Mouse (Mus musculus): ENCODE results near the gene Psmb10. TPM values are rescaled to one million over a fixed set of nuclear protein-coding genes. Genes with fewer than 3 reads are reported as not detected.
A peak's percentile ranks its signal among the peaks of the same experiment; 100 is the strongest.

Gene Psmb10
- polyA plus RNA-seq, 1 experiment: 4.6 TPM

DNA sequence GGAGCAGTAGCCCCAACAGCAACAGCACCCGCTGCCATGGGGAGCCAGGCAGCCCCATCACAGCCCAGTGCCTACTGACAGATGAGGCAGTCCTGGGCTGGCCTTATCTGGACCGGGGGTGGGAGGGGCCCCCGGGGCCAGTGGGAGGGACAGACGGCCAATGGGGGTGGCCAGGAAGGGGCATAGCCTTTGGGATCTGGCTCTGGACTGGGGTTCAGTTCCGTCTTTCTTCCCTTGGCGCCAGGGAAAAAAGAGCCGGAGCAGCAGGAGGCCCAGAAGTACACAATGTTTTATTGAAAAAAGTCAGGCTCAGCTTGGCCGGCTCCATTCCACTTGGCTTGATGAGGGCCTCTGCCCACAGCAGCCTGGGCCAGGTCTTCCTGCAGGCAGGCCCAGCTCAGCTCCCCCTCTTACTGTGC is 5.1 kb upstream of the Psmb10 start, which contains the start of gene Lcat:
Gene Lcat (minus strand): TSS at position 62 of the 419 bp plus-strand sequence.
- H3K9me3 ChIP-seq (ENCODE audit: control insufficient read depth, low read length): no peaks in the 10 kb centered on the region
- H3K27me3 ChIP-seq (ENCODE audit: control insufficient read depth): no peaks in the 10 kb centered on the region
- peak within 1 kb of the TSS; percentile 54 for H3K4me3 ChIP-seq (replicated peaks)
- TF ChIP-seq GATA1 (IDR thresholded peaks at IDR 0.05; ENCODE audit: low read length): no peak
- TF ChIP-seq TAL1 (IDR thresholded peaks at IDR 0.05; ENCODE audit: low read length): no peak
- peaks cover 27% of the 10 kb centered on the region for H3K4me1 ChIP-seq (ENCODE audit: control insufficient read depth)
- H3K36me3 ChIP-seq (ENCODE audit: control insufficient read depth): peaks cover 83% of the 10 kb centered on the region

DNA sequence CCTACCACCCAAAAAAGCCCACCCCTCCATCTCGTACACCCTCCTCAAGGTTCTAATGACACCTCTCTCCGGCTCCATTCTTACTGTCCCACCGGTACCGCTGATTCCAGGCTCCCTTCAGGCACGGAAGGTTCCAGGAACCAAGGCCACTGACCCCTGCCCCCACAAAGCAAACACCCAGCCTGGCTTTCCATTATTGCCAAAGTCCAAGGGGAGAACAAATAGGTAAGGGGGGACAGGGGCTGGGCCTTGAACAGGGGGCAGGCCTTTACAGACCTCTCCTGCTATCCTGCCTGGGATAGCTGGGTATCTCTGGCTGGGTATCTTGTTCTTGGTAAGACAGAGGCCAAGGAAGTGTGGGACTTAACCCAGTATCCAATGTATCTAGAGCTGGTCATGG is 4.3 kb upstream of the Psmb10 start:
- Histone ChIP-seq H3K4me1 (ENCODE audit: control insufficient read depth) (peaks cover 35% of the 10 kb centered on the region), H3K27me3 (ENCODE audit: control insufficient read depth) (no peaks in the 10 kb centered on the region), H3K9me3 (ENCODE audit: control insufficient read depth, low read length) (no peaks in the 10 kb centered on the region), H3K4me3 (replicated peaks) (peak overlapping the region; percentile 54), H3K36me3 (ENCODE audit: control insufficient read depth) (peaks cover 75% of the 10 kb centered on the region)
- no peak for TF ChIP-seq TAL1 (IDR thresholded peaks at IDR 0.05; ENCODE audit: low read length)
- no peak for TF ChIP-seq GATA1 (IDR thresholded peaks at IDR 0.05; ENCODE audit: low read length)

- Histone ChIP-seq H3K4me1 (ENCODE audit: control insufficient read depth) (peaks cover 40% of the 10 kb centered on the region), H3K27me3 (ENCODE audit: control insufficient read depth) (no peaks in the 10 kb centered on the region), H3K9me3 (ENCODE audit: control insufficient read depth, low read length) (no peaks in the 10 kb centered on the region), H3K4me3 (replicated peaks) (peak overlapping the region; percentile 54), H3K36me3 (ENCODE audit: control insufficient read depth) (peaks cover 70% of the 10 kb centered on the region)
- TF ChIP-seq GATA1 (IDR thresholded peaks at IDR 0.05; ENCODE audit: low read length): no peak
- no peak for TF ChIP-seq TAL1 (IDR thresholded peaks at IDR 0.05; ENCODE audit: low read length)
These were observed 3.8 kb upstream of the Psmb10 start for GRCm38 (mm10) chr8:105942026-105942425.

DNA sequence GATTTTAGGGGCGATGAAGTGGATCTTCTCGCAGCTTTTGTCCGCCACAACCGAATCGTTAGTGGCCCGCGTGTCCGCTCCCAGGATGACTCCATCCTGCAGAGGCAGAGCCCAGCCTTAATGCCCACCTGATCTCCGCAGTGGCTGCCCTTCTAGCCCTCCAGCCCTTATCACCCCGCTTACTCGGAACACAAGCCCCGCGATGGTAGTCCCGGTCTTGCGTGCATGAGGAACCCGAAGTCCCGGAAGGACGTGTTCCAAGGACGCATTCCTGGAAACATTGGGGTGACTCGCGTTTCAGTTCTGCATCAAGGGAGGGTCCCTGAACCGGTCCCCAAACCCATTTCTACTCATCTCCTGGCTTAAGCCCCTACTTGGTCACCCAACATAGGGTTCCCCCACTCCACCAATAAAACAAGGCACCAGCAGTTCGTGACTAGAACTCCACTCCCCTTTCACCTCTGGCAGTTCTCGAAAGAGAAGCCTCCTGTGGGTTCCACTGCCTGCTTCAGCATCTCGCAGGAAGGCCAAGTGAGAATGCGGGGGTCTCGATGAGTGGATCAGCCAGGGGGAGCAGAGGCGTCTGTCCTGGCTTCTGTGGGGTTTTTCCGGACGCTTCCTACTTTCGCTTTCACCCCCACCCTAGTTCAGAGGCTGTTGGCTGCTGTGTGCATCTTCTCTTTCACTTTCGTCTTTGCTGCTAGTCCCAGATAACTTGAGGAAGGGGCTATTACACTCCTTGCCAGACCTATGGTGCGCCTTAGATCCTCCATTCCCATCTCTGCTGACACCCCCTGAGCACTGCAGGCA is 543 bp downstream of the Psmb10 start:
- Histone ChIP-seq H3K9me3 (ENCODE audit: control insufficient read depth, low read length) (no peaks in the 10 kb centered on the region), H3K36me3 (ENCODE audit: control insufficient read depth) (peaks cover 42% of the 10 kb centered on the region), H3K27me3 (ENCODE audit: control insufficient read depth) (no peaks in the 10 kb centered on the region), H3K4me3 (replicated peaks) (peak overlapping the region; percentile 70), H3K4me1 (ENCODE audit: control insufficient read depth) (peaks cover 64% of the 10 kb centered on the region)
- TF ChIP-seq TAL1 (IDR thresholded peaks at IDR 0.05; ENCODE audit: low read length) (no peak), GATA1 (IDR thresholded peaks at IDR 0.05; ENCODE audit: low read length) (no peak)

DNA sequence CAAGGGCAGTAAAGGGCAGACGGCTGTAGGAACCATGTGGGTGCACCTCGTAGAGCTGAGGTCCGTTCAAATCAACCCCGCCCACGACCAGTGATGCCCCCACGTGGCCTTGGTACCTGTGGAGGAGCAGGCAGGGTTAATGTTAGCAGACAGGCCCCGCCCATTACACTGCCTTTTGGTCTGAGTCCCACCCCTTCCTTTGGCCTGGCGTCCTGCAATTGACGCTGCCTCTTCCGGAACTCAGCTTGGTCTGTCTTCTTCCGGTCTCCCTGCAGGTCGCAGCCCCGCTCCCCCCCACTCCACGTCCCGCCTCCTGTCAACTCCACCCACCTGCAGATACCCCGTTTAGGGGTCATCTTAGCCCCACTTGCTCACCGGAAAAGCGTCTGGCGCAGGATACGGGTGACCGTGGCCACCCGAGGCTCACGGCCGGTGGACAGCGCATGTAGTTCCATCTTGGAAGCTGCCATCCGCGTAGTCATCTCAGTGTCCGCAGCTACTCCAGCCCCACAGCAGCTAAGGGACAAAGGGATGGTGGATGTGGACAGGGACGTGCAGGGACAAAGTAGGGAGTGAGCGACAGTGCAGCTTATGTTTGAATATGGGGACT is 1.3 kb downstream of the Psmb10 start:
- Histone ChIP-seq H3K4me1 (ENCODE audit: control insufficient read depth) (peaks cover 65% of the 10 kb centered on the region), H3K36me3 (ENCODE audit: control insufficient read depth) (peaks cover 42% of the 10 kb centered on the region), H3K9me3 (ENCODE audit: control insufficient read depth, low read length) (no peaks in the 10 kb centered on the region), H3K4me3 (replicated peaks) (peak overlapping the region; percentile 70), H3K27me3 (ENCODE audit: control insufficient read depth) (no peaks in the 10 kb centered on the region)
- TF ChIP-seq TAL1 (IDR thresholded peaks at IDR 0.05; ENCODE audit: low read length) (no peak), GATA1 (IDR thresholded peaks at IDR 0.05; ENCODE audit: low read length) (no peak)

DNA sequence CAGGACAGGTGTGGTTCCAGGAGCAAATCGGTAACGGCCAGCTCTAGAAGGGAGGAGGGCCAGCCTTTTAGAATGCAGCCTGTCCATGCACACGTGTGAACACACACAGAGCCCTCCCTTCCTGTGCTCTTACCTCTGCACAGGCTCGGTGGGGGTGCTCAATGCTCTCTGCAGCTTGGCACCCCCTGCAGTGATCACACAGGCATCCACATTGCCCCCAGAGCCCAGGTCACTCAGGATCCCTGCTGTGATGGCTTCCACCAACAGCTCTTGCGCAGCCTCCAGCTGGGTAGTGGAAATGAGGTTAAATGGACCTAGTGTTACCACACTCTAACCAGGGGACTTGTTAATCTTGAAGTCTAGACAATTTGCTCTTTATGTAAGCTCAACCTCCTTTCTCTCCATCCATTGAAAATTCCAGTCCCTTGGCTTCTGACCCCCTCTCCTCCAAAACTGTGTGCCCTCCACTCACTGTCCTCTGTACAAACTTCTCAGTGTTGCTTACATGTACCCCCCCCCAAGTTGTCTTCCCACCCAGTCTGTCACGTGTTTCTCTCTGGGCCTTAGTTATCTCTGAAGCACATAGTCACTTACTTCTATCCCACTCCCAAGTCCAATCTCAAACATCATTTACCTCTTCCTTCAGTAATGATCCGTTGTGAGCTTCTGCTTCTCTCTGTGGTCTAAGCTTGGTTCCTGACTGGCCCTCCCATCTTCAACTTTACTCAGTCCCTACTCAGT is 2.2 kb downstream of the Psmb10 start:
- peaks cover 41% of the 10 kb centered on the region for H3K36me3 ChIP-seq (ENCODE audit: control insufficient read depth)
- TF ChIP-seq TAL1 (IDR thresholded peaks at IDR 0.05; ENCODE audit: low read length) (no peak), GATA1 (IDR thresholded peaks at IDR 0.05; ENCODE audit: low read length) (no peak)
- peak overlapping the region; percentile 70 for H3K4me3 ChIP-seq (replicated peaks)
- H3K27me3 ChIP-seq (ENCODE audit: control insufficient read depth): no peaks in the 10 kb centered on the region
- peaks cover 58% of the 10 kb centered on the region for H3K4me1 ChIP-seq (ENCODE audit: control insufficient read depth)
- H3K9me3 ChIP-seq (ENCODE audit: control insufficient read depth, low read length): no peaks in the 10 kb centered on the region

DNA sequence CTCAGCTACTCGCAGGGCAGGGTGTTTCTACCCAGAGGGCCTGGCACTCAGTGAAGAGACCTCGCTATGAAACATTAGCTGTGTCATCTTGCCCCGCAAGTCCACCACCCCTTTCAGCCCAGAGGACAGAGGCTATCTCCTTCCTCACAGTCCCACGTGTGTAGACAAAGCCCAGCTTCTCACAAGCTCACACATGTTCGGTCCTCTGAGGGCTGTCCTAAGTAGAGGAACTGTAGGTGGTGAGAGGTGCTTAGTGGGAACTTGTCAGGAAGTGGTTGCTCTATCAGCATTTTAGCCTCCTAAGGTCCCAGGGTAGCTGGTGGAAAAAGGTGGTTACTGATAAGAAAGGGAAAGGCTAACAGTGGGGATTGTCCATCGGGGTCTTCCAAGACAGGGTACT is 3.1 kb downstream of the Psmb10 start:
- no peaks in the 10 kb centered on the region for H3K27me3 ChIP-seq (ENCODE audit: control insufficient read depth)
- H3K4me1 ChIP-seq (ENCODE audit: control insufficient read depth): peaks cover 66% of the 10 kb centered on the region
- H3K36me3 ChIP-seq (ENCODE audit: control insufficient read depth): peaks cover 48% of the 10 kb centered on the region
- TF ChIP-seq GATA1 (IDR thresholded peaks at IDR 0.05; ENCODE audit: low read length) (no peak), TAL1 (IDR thresholded peaks at IDR 0.05; ENCODE audit: low read length) (no peak)
- H3K9me3 ChIP-seq (ENCODE audit: control insufficient read depth, low read length): no peaks in the 10 kb centered on the region
- H3K4me3 ChIP-seq (replicated peaks): no peak overlapping the region

DNA sequence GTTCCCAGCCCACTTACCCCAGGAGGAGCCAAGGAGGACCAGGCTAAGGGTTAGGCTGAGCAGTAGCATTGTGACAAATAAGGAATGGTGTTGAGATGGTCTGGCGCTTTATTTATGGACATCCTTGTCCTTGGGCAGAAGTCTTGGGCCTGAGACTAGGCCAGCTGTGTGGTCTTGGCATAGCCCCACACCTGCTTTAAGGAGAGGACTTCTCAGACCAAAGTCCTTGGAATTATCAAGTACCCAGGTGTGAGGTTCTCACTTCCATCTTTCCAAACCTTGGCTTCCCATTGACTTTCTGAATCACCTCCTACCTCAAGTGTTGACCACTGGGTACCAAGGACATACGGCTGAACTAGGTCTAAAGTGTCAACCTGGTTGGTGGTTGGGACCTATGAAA is 4.5 kb downstream of the Psmb10 start, which contains the start of gene Ctrl:
Gene Ctrl (minus strand): TSS at position 101 of the 400 bp plus-strand sequence.
- no peaks in the 10 kb centered on the region for H3K9me3 ChIP-seq (ENCODE audit: control insufficient read depth, low read length)
- H3K4me3 ChIP-seq (replicated peaks): no peak within 1 kb of the TSS
- H3K36me3 ChIP-seq (ENCODE audit: control insufficient read depth): peaks cover 48% of the 10 kb centered on the region
- no peak for TF ChIP-seq TAL1 (IDR thresholded peaks at IDR 0.05; ENCODE audit: low read length)
- no peak for TF ChIP-seq GATA1 (IDR thresholded peaks at IDR 0.05; ENCODE audit: low read length)
- peaks cover 64% of the 10 kb centered on the region for H3K4me1 ChIP-seq (ENCODE audit: control insufficient read depth)
- H3K27me3 ChIP-seq (ENCODE audit: control insufficient read depth): no peaks in the 10 kb centered on the region

DNA sequence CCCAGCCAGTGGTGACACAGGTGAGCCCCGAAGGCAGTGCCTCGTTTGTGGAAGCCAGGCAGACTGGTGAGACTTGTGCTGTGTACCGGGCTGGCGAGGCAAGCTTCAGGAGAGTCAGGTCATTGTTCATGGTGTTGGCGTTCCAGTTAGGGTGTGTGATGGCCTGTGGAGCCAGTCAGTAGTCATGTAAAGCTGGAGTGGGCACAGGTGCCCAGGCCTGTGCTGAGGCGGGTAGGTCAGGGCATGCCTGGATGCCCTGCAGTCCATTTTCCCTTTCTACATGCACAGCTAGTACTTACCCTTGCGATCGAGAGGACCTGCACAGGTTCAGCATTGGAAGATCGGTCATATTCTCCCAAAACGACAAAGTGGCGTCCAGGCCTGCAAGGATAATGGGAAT is 5.7 kb downstream of the Psmb10 start:
- Histone ChIP-seq H3K4me1 (ENCODE audit: control insufficient read depth) (peaks cover 60% of the 10 kb centered on the region), H3K36me3 (ENCODE audit: control insufficient read depth) (peaks cover 48% of the 10 kb centered on the region), H3K27me3 (ENCODE audit: control insufficient read depth) (no peaks in the 10 kb centered on the region), H3K9me3 (ENCODE audit: control insufficient read depth, low read length) (no peaks in the 10 kb centered on the region), H3K4me3 (replicated peaks) (no peak overlapping the region)
- no peak for TF ChIP-seq GATA1 (IDR thresholded peaks at IDR 0.05; ENCODE audit: low read length)
- TF ChIP-seq TAL1 (IDR thresholded peaks at IDR 0.05; ENCODE audit: low read length): no peak

Data from erythroblast, embryonic 14.5 days (primary cell).